ENCODE assay signal across 31 mouse cellular contexts in genomic region chr3:50419161-50419560, GRCm38 (mm10). TPM values are rescaled to one million over a fixed set of nuclear protein-coding genes. Genes with fewer than 3 reads are reported as not detected.
"Had no signal": no experiment of that assay in that cellular context is flagged by ENCODE, and none has a peak within 500 bp of the region (broad histone marks: within the 10 kb centered on the region; RNA-seq: fewer than 3 reads in every experiment).

No protein-coding gene starts in this region.

- H3K9ac ChIP-seq: limb, embryonic 12.5 days; limb, embryonic 13.5 days; limb, embryonic 15.5 days; liver, embryonic 12.5 days; liver, embryonic 13.5 days; liver, embryonic 14.5 days; liver, embryonic 15.5 days; liver, postnatal 0 days; lung, embryonic 14.5 days; lung, embryonic 15.5 days; midbrain, embryonic 12.5 days; midbrain, embryonic 13.5 days; midbrain, embryonic 15.5 days; neural tube, embryonic 12.5 days; neural tube, embryonic 13.5 days had no signal

- H3K9me3 ChIP-seq: limb, embryonic 12.5 days; limb, embryonic 13.5 days; limb, embryonic 15.5 days; liver, embryonic 12.5 days; liver, embryonic 13.5 days; liver, embryonic 15.5 days; lung, embryonic 15.5 days; megakaryocyte, embryonic 14.5 days; midbrain, embryonic 10.5 days; midbrain, embryonic 12.5 days; midbrain, embryonic 13.5 days; midbrain, embryonic 15.5 days; neural tube, embryonic 12.5 days; neural tube, embryonic 13.5 days had no signal

- H3K36me3 ChIP-seq: limb, embryonic 12.5 days; limb, embryonic 13.5 days; limb, embryonic 15.5 days; liver, embryonic 12.5 days; liver, embryonic 13.5 days; liver, embryonic 15.5 days; lung, embryonic 15.5 days; midbrain, embryonic 10.5 days; midbrain, embryonic 12.5 days; midbrain, embryonic 13.5 days; midbrain, embryonic 15.5 days; neural tube, embryonic 12.5 days; neural tube, embryonic 13.5 days had no signal

- H3K4me2 ChIP-seq: limb, embryonic 12.5 days; limb, embryonic 13.5 days; limb, embryonic 15.5 days; liver, embryonic 11.5 days; liver, embryonic 12.5 days; liver, embryonic 13.5 days; liver, embryonic 15.5 days; lung, embryonic 14.5 days; lung, embryonic 15.5 days; midbrain, embryonic 11.5 days; midbrain, embryonic 12.5 days; midbrain, embryonic 13.5 days; midbrain, embryonic 15.5 days; neural tube, embryonic 12.5 days; neural tube, embryonic 13.5 days had no signal

- H3K27me3 ChIP-seq: limb, embryonic 12.5 days; limb, embryonic 13.5 days; limb, embryonic 15.5 days; liver, embryonic 12.5 days; liver, embryonic 13.5 days; liver, embryonic 15.5 days; lung, embryonic 15.5 days; megakaryocyte, embryonic 14.5 days; midbrain, embryonic 12.5 days; midbrain, embryonic 13.5 days; midbrain, embryonic 15.5 days; neural tube, embryonic 12.5 days; neural tube, embryonic 13.5 days had no signal

- DNase-seq: left cerebral cortex, postnatal 4 days; liver; liver, embryonic 13.5 days; liver, postnatal 0 days; lung, adult 18-20 months; lung, adult 2 months; lung, embryonic 14.5 days; lung, postnatal 14 days; lung, postnatal 36 days; lung, postnatal 4 days; midbrain, embryonic 14.5 days had no signal

- ATAC-seq: liver, embryonic 12.5 days; liver, postnatal 0 days; midbrain, embryonic 13.5 days; midbrain, embryonic 15.5 days; midbrain, embryonic 16.5 days had no signal

- H3K27ac ChIP-seq: limb, embryonic 12.5 days; limb, embryonic 13.5 days; limb, embryonic 15.5 days; liver, embryonic 12.5 days; liver, embryonic 13.5 days; liver, embryonic 14.5 days; liver, embryonic 15.5 days; lung, embryonic 15.5 days; macrophage; midbrain, embryonic 10.5 days; midbrain, embryonic 12.5 days; midbrain, embryonic 13.5 days; midbrain, embryonic 15.5 days; neural tube, embryonic 12.5 days; neural tube, embryonic 13.5 days had no signal

- H3K4me3 ChIP-seq: limb, embryonic 12.5 days; limb, embryonic 13.5 days; limb, embryonic 15.5 days; liver, embryonic 12.5 days; liver, embryonic 13.5 days; liver, embryonic 15.5 days; lung, embryonic 15.5 days; megakaryocyte, embryonic 14.5 days; midbrain, embryonic 10.5 days; midbrain, embryonic 12.5 days; midbrain, embryonic 13.5 days; midbrain, embryonic 15.5 days; myocyte; neural tube, embryonic 12.5 days; neural tube, embryonic 13.5 days had no signal

- H3K4me1 ChIP-seq: limb, embryonic 13.5 days; limb, embryonic 15.5 days; liver, embryonic 12.5 days; liver, embryonic 13.5 days; liver, embryonic 15.5 days; lung, embryonic 15.5 days; megakaryocyte, embryonic 14.5 days had no signal

RNA-seq across cellular contexts. Expression of gene Slc7a11, which starts 24.3 kb away (rescaled TPM):
- polyA plus RNA-seq: liver, adult 2 months had no signal
